Mouse (Mus musculus) heart, adult 18-20 months (tissue): ENCODE results near the gene Ap2b1. TPM values are rescaled to one million over a fixed set of nuclear protein-coding genes. Genes with fewer than 3 reads are reported as not detected.
"Not testable (repeated sequence)": the region's sequence is repeated elsewhere in the genome, so short reads cannot be mapped to it uniquely, and the experiment has no call there.

Source experiments
- DNase-seq, 2 experiments: peaks; one replicate each; pipeline ENCODE4 v3.0.0; 2021 to 2022; ENCODE audit warnings: mixed read lengths in 1 of 2
- total RNA-seq, 2 experiments: library from RNA; stranded (reverse); gene quantifications; 2 replicates each; pipeline ENCODE4 v1.2.3; 2021

Ap2b1 gene
- total RNA-seq, 2 experiments from 2014 or later = 46.7 to 47.2 TPM

GRCm38 (mm10) chr11:83299724-83300123 is 900 bp downstream of the Ap2b1 start:
- DNase-seq = no peak

- no peak for DNase-seq
Observed at GRCm38 (mm10) chr11:83301431-83301831, 2.6 kb downstream of the Ap2b1 start.

- DNase-seq = no peak
Observed at GRCm38 (mm10) chr11:83302124-83302523, 3.3 kb downstream of the Ap2b1 start.

- DNase-seq = peak; percentile 95 to 98
Observed at GRCm38 (mm10) chr11:83302526-83303251, 3.9 kb downstream of the Ap2b1 start, which contains the start of gene Pex12. TSS of gene Pex12 (minus strand) at chr11:83302586.

GRCm38 (mm10) chr11:83303751-83304150 is 4.9 kb downstream of the Ap2b1 start:
- DNase-seq = no peak

- DNase-seq = no peak
Observed at GRCm38 (mm10) chr11:83304485-83304884, 5.7 kb downstream of the Ap2b1 start.

- no peak for DNase-seq
Observed at GRCm38 (mm10) chr11:83306700-83307253, 8.0 kb downstream of the Ap2b1 start.

GRCm38 (mm10) chr11:83312471-83312870 is 13.6 kb downstream of the Ap2b1 start:
- no peak for DNase-seq

GRCm38 (mm10) chr11:83319048-83319447 is 20.2 kb downstream of the Ap2b1 start:
- DNase-seq = no peak

- DNase-seq = not testable (repeated sequence)
Observed at GRCm38 (mm10) chr11:83326692-83327091, 27.9 kb downstream of the Ap2b1 start.

- DNase-seq = peak; percentile 20 to 56
Observed at GRCm38 (mm10) chr11:83327427-83327826, 28.6 kb downstream of the Ap2b1 start.

GRCm38 (mm10) chr11:83335826-83336225 is 37.0 kb downstream of the Ap2b1 start:
- no peak for DNase-seq

- no peak for DNase-seq
Observed at GRCm38 (mm10) chr11:83339705-83340104, 40.9 kb downstream of the Ap2b1 start.

- DNase-seq = no peak
Observed at GRCm38 (mm10) chr11:83341716-83342245, 43.0 kb downstream of the Ap2b1 start.

GRCm38 (mm10) chr11:83355428-83355827 is 56.6 kb downstream of the Ap2b1 start:
- DNase-seq = no peak

- peak; percentile 12 to 28 for DNase-seq
Observed at GRCm38 (mm10) chr11:83357421-83357820, 58.6 kb downstream of the Ap2b1 start.

- DNase-seq = no peak
Observed at GRCm38 (mm10) chr11:83364656-83365055, 65.8 kb downstream of the Ap2b1 start.

- no peak for DNase-seq
Observed at GRCm38 (mm10) chr11:83371267-83371666, 72.4 kb downstream of the Ap2b1 start.

GRCm38 (mm10) chr11:83379745-83380341 is 81.0 kb downstream of the Ap2b1 start:
- no peak for DNase-seq

- no peak for DNase-seq
Observed at GRCm38 (mm10) chr11:83382876-83383531, 84.2 kb downstream of the Ap2b1 start.

GRCm38 (mm10) chr11:83383532-83383887 is 84.7 kb downstream of the Ap2b1 start:
- DNase-seq = no peak

GRCm38 (mm10) chr11:83393062-83393461 is 94.2 kb downstream of the Ap2b1 start:
- peak; percentile 59 to 62 for DNase-seq
